ENCODE assay signal across 14 mouse cellular contexts in the genomic region with DNA sequence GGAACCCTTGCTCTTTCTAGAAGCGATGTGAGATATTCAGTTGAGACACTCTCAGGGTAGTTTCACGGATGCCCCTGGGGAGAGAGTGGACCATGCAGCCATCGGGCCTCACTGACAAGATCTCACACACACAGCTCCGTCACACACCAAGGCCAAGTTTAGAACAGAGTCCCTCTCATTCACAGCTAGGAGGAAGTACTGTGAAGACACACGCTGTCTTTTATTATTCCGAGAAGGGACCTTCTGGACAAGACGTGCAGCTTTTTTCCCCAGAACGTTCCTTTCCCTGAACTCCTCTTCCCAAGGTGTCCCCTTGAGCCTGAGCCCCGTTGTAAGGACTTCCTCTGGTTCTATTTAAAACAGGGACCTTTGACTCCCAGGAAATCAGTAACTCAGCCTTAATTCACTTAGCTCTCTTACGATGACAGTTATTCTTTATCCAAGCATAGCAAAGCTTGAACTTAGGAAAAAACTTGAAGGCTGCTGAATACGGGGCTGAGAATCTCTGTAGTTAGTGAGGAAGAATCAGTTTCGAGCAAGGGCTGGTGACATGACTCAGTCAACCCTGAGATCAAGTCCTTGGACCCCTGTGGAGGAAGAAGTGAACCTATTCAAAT.
A peak's percentile ranks its signal among the peaks of the same experiment; 100 is the strongest.
DNase-seq lines count a peak whose midpoint lies in the region; ATAC-seq lines count a peak whose summit lies in the region.
"Had no signal": no experiment of that assay in that cellular context is flagged by ENCODE, and none has a peak within 500 bp of the region (broad histone marks: within the 10 kb centered on the region; RNA-seq: fewer than 3 reads in every experiment).

No protein-coding gene starts in this region.

- no peak for ATAC-seq in lung, embryonic 16.5 days (ENCODE audit: low read depth)
- no peak for ATAC-seq in intestine, embryonic 14.5 days (replicated peaks; ENCODE audit: low FRiP score, low TSS enrichment, low read depth)
- ATAC-seq in kidney, embryonic 16.5 days (ENCODE audit: low FRiP score, low TSS enrichment) = peak; percentile 24; the same call in 1 of the 2 replicates
- ATAC-seq in stomach, embryonic 16.5 days (ENCODE audit: insufficient read depth, low FRiP score) = no peak
- ATAC-seq: hindbrain, embryonic 16.5 days had no signal

- DNase-seq in lung, postnatal 25 days (ENCODE audit: low spot score) = no peak
- DNase-seq in intestine, embryonic 14.5 days (ENCODE audit: low spot score) = no peak
- no peak for DNase-seq in left cerebral cortex, postnatal 25 days (ENCODE audit: low spot score in 2 of 2)
- DNase-seq in gastrocnemius, adult 18-20 months (ENCODE audit: low spot score) = no peak
- DNase-seq: cerebellum, adult 2 months; layer of hippocampus, postnatal 36 days had no signal

- H3K9ac ChIP-seq in lung, embryonic 16.5 days (ENCODE audit: low read length) = peak overlapping the region; percentile 27; the same call in 1 of the 2 replicates
- H3K9ac ChIP-seq in intestine, embryonic 14.5 days (ENCODE audit: low read length) = no peak overlapping the region
- H3K9ac ChIP-seq in kidney, embryonic 16.5 days (replicated peaks; ENCODE audit: low read length) = 0 out of 2 replicates have a peak overlapping the region, but pooled peaks have one; percentile 28
- peak overlapping the region; percentile 31 for H3K9ac ChIP-seq in stomach, embryonic 16.5 days (ENCODE audit: low read length)
- H3K9ac ChIP-seq: heart, embryonic 13.5 days; limb, embryonic 13.5 days; neural tube, embryonic 12.5 days had no signal

- H3K27ac ChIP-seq in lung, embryonic 16.5 days (ENCODE audit: low read length) = peak overlapping the region; percentile 90
- H3K27ac ChIP-seq in intestine, embryonic 14.5 days (ENCODE audit: low read depth) = peak overlapping the region; percentile 8; the same call in 1 of the 2 replicates
- peak overlapping the region; percentile 87 for H3K27ac ChIP-seq in kidney, embryonic 16.5 days (ENCODE audit: low read length)
- H3K27ac ChIP-seq in stomach, embryonic 16.5 days (ENCODE audit: low read length) = peak overlapping the region; percentile 86
- H3K27ac ChIP-seq: heart, embryonic 13.5 days; limb, embryonic 13.5 days; midbrain, embryonic 10.5 days; neural tube, embryonic 12.5 days had no signal

- no peaks in the 10 kb centered on the region for H3K36me3 ChIP-seq in lung, embryonic 16.5 days (ENCODE audit: control insufficient read depth, insufficient read depth, low read length)
- no peaks in the 10 kb centered on the region for H3K36me3 ChIP-seq in intestine, embryonic 14.5 days (ENCODE audit: control insufficient read depth, insufficient read depth, low read length)
- H3K36me3 ChIP-seq in kidney, embryonic 16.5 days (ENCODE audit: insufficient read depth, low read length) = no peaks in the 10 kb centered on the region
- H3K36me3 ChIP-seq in stomach, embryonic 16.5 days (ENCODE audit: control insufficient read depth, insufficient read depth, low read length) = no peaks in the 10 kb centered on the region
- H3K36me3 ChIP-seq: heart, embryonic 13.5 days; limb, embryonic 13.5 days; midbrain, embryonic 10.5 days; neural tube, embryonic 12.5 days had no signal

- intact Hi-C loops in left cerebral cortex, postnatal 25 days (cut with DNase I) = no loop called here

- H3K4me3 ChIP-seq in lung, embryonic 16.5 days (ENCODE audit: low read length) = no peak overlapping the region
- H3K4me3 ChIP-seq in intestine, embryonic 14.5 days (ENCODE audit: low read depth, low read length) = no peak overlapping the region
- no peak overlapping the region for H3K4me3 ChIP-seq in kidney, embryonic 16.5 days (ENCODE audit: low read length)
- H3K4me3 ChIP-seq in stomach, embryonic 16.5 days (replicated peaks; ENCODE audit: low read length) = peak overlapping the region; percentile 51; the same call in 1 of the 2 replicates
- H3K4me3 ChIP-seq: heart, embryonic 13.5 days; limb, embryonic 13.5 days; midbrain, embryonic 10.5 days; neural tube, embryonic 12.5 days had no signal

- no peaks in the 10 kb centered on the region for H3K27me3 ChIP-seq in lung, embryonic 16.5 days (ENCODE audit: control insufficient read depth, insufficient read depth, low read depth, low read length)
- no peaks in the 10 kb centered on the region for H3K27me3 ChIP-seq in intestine, embryonic 14.5 days (replicated peaks; ENCODE audit: control insufficient read depth, insufficient read depth, low read length)
- H3K27me3 ChIP-seq in kidney, embryonic 16.5 days (ENCODE audit: insufficient read depth, low read length) = no peaks in the 10 kb centered on the region
- no peaks in the 10 kb centered on the region for H3K27me3 ChIP-seq in stomach, embryonic 16.5 days (ENCODE audit: control insufficient read depth, insufficient read depth, low read length)
- H3K27me3 ChIP-seq: heart, embryonic 13.5 days; limb, embryonic 13.5 days; neural tube, embryonic 12.5 days had no signal

- no peaks in the 10 kb centered on the region for H3K9me3 ChIP-seq in lung, embryonic 16.5 days (ENCODE audit: control insufficient read depth, low read length)
- no peaks in the 10 kb centered on the region for H3K9me3 ChIP-seq in intestine, embryonic 14.5 days (ENCODE audit: control insufficient read depth, low read length)
- H3K9me3 ChIP-seq in kidney, embryonic 16.5 days (ENCODE audit: low read length) = no peaks in the 10 kb centered on the region
- H3K9me3 ChIP-seq in stomach, embryonic 16.5 days (replicated peaks; ENCODE audit: control insufficient read depth, low read length) = no peaks in the 10 kb centered on the region
- H3K9me3 ChIP-seq: heart, embryonic 13.5 days; limb, embryonic 13.5 days; midbrain, embryonic 10.5 days; neural tube, embryonic 12.5 days had no signal

- H3K4me1 ChIP-seq in lung, embryonic 16.5 days (replicated peaks; ENCODE audit: control insufficient read depth, insufficient read depth, low read length) = peaks cover 22% of the 10 kb centered on the region
- no peaks in the 10 kb centered on the region for H3K4me1 ChIP-seq in intestine, embryonic 14.5 days (replicated peaks; ENCODE audit: control insufficient read depth, insufficient read depth, low read length)
- H3K4me1 ChIP-seq in kidney, embryonic 16.5 days (ENCODE audit: insufficient read depth, low read length) = peaks cover 36% of the 10 kb centered on the region
- H3K4me1 ChIP-seq in stomach, embryonic 16.5 days (ENCODE audit: control insufficient read depth, insufficient read depth, low read length) = peaks cover 25% of the 10 kb centered on the region
- H3K4me1 ChIP-seq: midbrain, embryonic 10.5 days; neural tube, embryonic 12.5 days had no signal

- 36% methylated on average over 12 of the region's 12 CpGs for WGBS in lung, embryonic 16.5 days
- 58% methylated on average over 12 of the region's 12 CpGs for WGBS in intestine, embryonic 14.5 days
- 46% methylated on average over 12 of the region's 12 CpGs for WGBS in kidney, embryonic 16.5 days
- 40% methylated on average over 12 of the region's 12 CpGs for WGBS in stomach, embryonic 16.5 days

- H3K4me2 ChIP-seq in lung, embryonic 16.5 days (ENCODE audit: low read depth, low read length) = peak overlapping the region; percentile 38
- H3K4me2 ChIP-seq in intestine, embryonic 14.5 days (ENCODE audit: low read length) = peak overlapping the region; percentile 35
- peak overlapping the region; percentile 46 for H3K4me2 ChIP-seq in kidney, embryonic 16.5 days (replicated peaks; ENCODE audit: low read depth, low read length)
- H3K4me2 ChIP-seq in stomach, embryonic 16.5 days (ENCODE audit: low read depth, low read length) = peak overlapping the region; percentile 50
- H3K4me2 ChIP-seq: limb, embryonic 13.5 days; neural tube, embryonic 12.5 days had no signal

Comparison
In these comparisons a context has a peak if more than half of its experiments do, and no peak if none do; other contexts are left out.
1. H3K27ac ChIP-seq: peak in every context shown above with its lines; median percentile 90 in lung, embryonic 16.5 days; 87 in kidney, embryonic 16.5 days; 86 in stomach, embryonic 16.5 days; 8 in intestine, embryonic 14.5 days.